Mouse (Mus musculus): Measurements from ENCODE around the gene Stub1. TPM values are rescaled to one million over a fixed set of nuclear protein-coding genes. Genes with fewer than 3 reads are reported as not detected.
A peak's percentile ranks its signal among the peaks of the same experiment; 100 is the strongest.

Stub1 gene
- total and polyA plus RNA-seq, 2 experiments = 50.4 to 94.4 TPM

- no peak for TF ChIP-seq POLR2A (IDR thresholded peaks at IDR 0.05; ENCODE audit: extremely low read depth, insufficient read depth, low read length)
- no peak for TF ChIP-seq CTCF (IDR thresholded peaks at IDR 0.05; ENCODE audit: low read depth, low read length)
- H3K4me3 ChIP-seq (ENCODE audit: insufficient read depth, low read depth, low read length) = peak within 1 kb of the TSS; percentile 79
- peaks cover 5% of the 10 kb centered on the region; the same call in 1 of the 2 replicates for H3K4me1 ChIP-seq (ENCODE audit: control insufficient read depth, insufficient read depth, low read length)
- H3K9ac ChIP-seq (ENCODE audit: low read depth, low read length) = peak within 1 kb of the TSS; percentile 68
- WGBS = 56% methylated on average over 6 of the region's 6 CpGs
- no peak within 1 kb of the TSS; the same call in 1 of the 2 replicates for H3K27ac ChIP-seq (replicated peaks; ENCODE audit: insufficient read depth, low read depth, low read length)
- H3K36me3 ChIP-seq (ENCODE audit: control insufficient read depth, insufficient read depth, low read length) = no peaks in the 10 kb centered on the region
- DNase-seq (ENCODE audit: extremely low read depth, low read depth, low spot score) = peak; percentile 26
- no peaks in the 10 kb centered on the region for H3K27me3 ChIP-seq (ENCODE audit: control insufficient read depth, insufficient read depth, low read length)
- H3K79me2 ChIP-seq (ENCODE audit: control insufficient read depth, insufficient read depth, low read length) = no peaks in the 10 kb centered on the region
Measured at GRCm38 (mm10) chr17:25795609-25796092, 37.6 kb downstream of the Stub1 start, which contains the start of gene AC134908.4. AC134908.4 (minus strand) TSS chr17:25795659.

- WGBS = 95% methylated on average over 17 of the region's 17 CpGs
- no peak overlapping the region for H3K27ac ChIP-seq (replicated peaks; ENCODE audit: insufficient read depth, low read depth, low read length)
- H3K4me1 ChIP-seq (ENCODE audit: control insufficient read depth, insufficient read depth, low read length) = peaks cover 5% of the 10 kb centered on the region; the same call in 1 of the 2 replicates
Measured at GRCm38 (mm10) chr17:25794998-25795397, 38.2 kb downstream of the Stub1 start.

GRCm38 (mm10) chr17:25794197-25794596 is 39.0 kb downstream of the Stub1 start:
- no peak for TF ChIP-seq CTCF (IDR thresholded peaks at IDR 0.05; ENCODE audit: low read depth, low read length)
- TF ChIP-seq POLR2A (IDR thresholded peaks at IDR 0.05; ENCODE audit: extremely low read depth, insufficient read depth, low read length) = no peak
- no peaks in the 10 kb centered on the region for H3K27me3 ChIP-seq (ENCODE audit: control insufficient read depth, insufficient read depth, low read length)
- no peak overlapping the region for H3K9ac ChIP-seq (ENCODE audit: low read depth, low read length)
- H3K27ac ChIP-seq (replicated peaks; ENCODE audit: insufficient read depth, low read depth, low read length) = no peak overlapping the region
- H3K79me2 ChIP-seq (ENCODE audit: control insufficient read depth, insufficient read depth, low read length) = no peaks in the 10 kb centered on the region
- DNase-seq (ENCODE audit: extremely low read depth, low read depth, low spot score) = no peak
- peaks cover 5% of the 10 kb centered on the region; the same call in 1 of the 2 replicates for H3K4me1 ChIP-seq (ENCODE audit: control insufficient read depth, insufficient read depth, low read length)
- WGBS = 89% methylated on average over 13 of the region's 13 CpGs
- H3K36me3 ChIP-seq (ENCODE audit: control insufficient read depth, insufficient read depth, low read length) = no peaks in the 10 kb centered on the region
- no peak overlapping the region for H3K4me3 ChIP-seq (ENCODE audit: insufficient read depth, low read depth, low read length)

More at GRCm38 (mm10) chr17:25794998-25795397, 38.2 kb downstream of the Stub1 start:
- no peaks in the 10 kb centered on the region for H3K27me3 ChIP-seq (ENCODE audit: control insufficient read depth, insufficient read depth, low read length)
- no peak overlapping the region for H3K4me3 ChIP-seq (ENCODE audit: insufficient read depth, low read depth, low read length)
- H3K79me2 ChIP-seq (ENCODE audit: control insufficient read depth, insufficient read depth, low read length) = no peaks in the 10 kb centered on the region
- no peak for DNase-seq (ENCODE audit: extremely low read depth, low read depth, low spot score)
- TF ChIP-seq CTCF (IDR thresholded peaks at IDR 0.05; ENCODE audit: low read depth, low read length) (no peak), POLR2A (IDR thresholded peaks at IDR 0.05; ENCODE audit: extremely low read depth, insufficient read depth, low read length) (no peak)
- H3K9ac ChIP-seq (ENCODE audit: low read depth, low read length) = no peak overlapping the region
- H3K36me3 ChIP-seq (ENCODE audit: control insufficient read depth, insufficient read depth, low read length) = no peaks in the 10 kb centered on the region

- WGBS = under 1% methylated on average over 14 of the region's 14 CpGs
- Histone ChIP-seq H3K4me3 (ENCODE audit: insufficient read depth, low read depth, low read length) (peak within 1 kb of the TSS; percentile 91), H3K79me2 (ENCODE audit: control insufficient read depth, insufficient read depth, low read length) (no peaks in the 10 kb centered on the region), H3K27ac (replicated peaks; ENCODE audit: insufficient read depth, low read depth, low read length) (peak within 1 kb of the TSS; percentile 65), H3K27me3 (ENCODE audit: control insufficient read depth, insufficient read depth, low read length) (no peaks in the 10 kb centered on the region), H3K9ac (ENCODE audit: low read depth, low read length) (peak within 1 kb of the TSS; percentile 84), H3K36me3 (ENCODE audit: control insufficient read depth, insufficient read depth, low read length) (no peaks in the 10 kb centered on the region), H3K4me1 (ENCODE audit: control insufficient read depth, insufficient read depth, low read length) (peaks cover 5% of the 10 kb centered on the region; the same call in 1 of the 2 replicates)
- TF ChIP-seq POLR2A (IDR thresholded peaks at IDR 0.05; ENCODE audit: extremely low read depth, insufficient read depth, low read length) (no peak), CTCF (IDR thresholded peaks at IDR 0.05; ENCODE audit: low read depth, low read length) (no peak)
- DNase-seq (ENCODE audit: extremely low read depth, low read depth, low spot score) = peak; percentile 25
Measured at GRCm38 (mm10) chr17:25792615-25793014, 40.6 kb downstream of the Stub1 start, which contains the start of gene Fam173a. Fam173a (minus strand) TSS chr17:25792901.

- H3K36me3 ChIP-seq (ENCODE audit: control insufficient read depth, insufficient read depth, low read length) = no peaks in the 10 kb centered on the region
- no peaks in the 10 kb centered on the region for H3K79me2 ChIP-seq (ENCODE audit: control insufficient read depth, insufficient read depth, low read length)
- H3K4me1 ChIP-seq (ENCODE audit: control insufficient read depth, insufficient read depth, low read length) = peaks cover 5% of the 10 kb centered on the region; the same call in 1 of the 2 replicates
- DNase-seq (ENCODE audit: extremely low read depth, low read depth, low spot score) = peak; percentile 63
- peak overlapping the region; percentile 65 for H3K27ac ChIP-seq (replicated peaks; ENCODE audit: insufficient read depth, low read depth, low read length)
- no peak for TF ChIP-seq CTCF (IDR thresholded peaks at IDR 0.05; ENCODE audit: low read depth, low read length)
- peak; percentile 59 for TF ChIP-seq POLR2A (IDR thresholded peaks at IDR 0.05; ENCODE audit: extremely low read depth, insufficient read depth, low read length)
- H3K9ac ChIP-seq (ENCODE audit: low read depth, low read length) = peak overlapping the region; percentile 84
- under 1% methylated on average over 45 of the region's 45 CpGs for WGBS
- H3K4me3 ChIP-seq (ENCODE audit: insufficient read depth, low read depth, low read length) = peak overlapping the region; percentile 91
- H3K27me3 ChIP-seq (ENCODE audit: control insufficient read depth, insufficient read depth, low read length) = no peaks in the 10 kb centered on the region
Measured at GRCm38 (mm10) chr17:25791843-25792527, 41.2 kb downstream of the Stub1 start.
